Mouse (Mus musculus): Measurements from ENCODE around the gene Tuft1. TPM values are rescaled to one million over a fixed set of nuclear protein-coding genes. Genes with fewer than 3 reads are reported as not detected.

Tuft1 gene
- polyA plus RNA-seq, 1 experiment from 2014 or later = 3.5 TPM

DNA sequence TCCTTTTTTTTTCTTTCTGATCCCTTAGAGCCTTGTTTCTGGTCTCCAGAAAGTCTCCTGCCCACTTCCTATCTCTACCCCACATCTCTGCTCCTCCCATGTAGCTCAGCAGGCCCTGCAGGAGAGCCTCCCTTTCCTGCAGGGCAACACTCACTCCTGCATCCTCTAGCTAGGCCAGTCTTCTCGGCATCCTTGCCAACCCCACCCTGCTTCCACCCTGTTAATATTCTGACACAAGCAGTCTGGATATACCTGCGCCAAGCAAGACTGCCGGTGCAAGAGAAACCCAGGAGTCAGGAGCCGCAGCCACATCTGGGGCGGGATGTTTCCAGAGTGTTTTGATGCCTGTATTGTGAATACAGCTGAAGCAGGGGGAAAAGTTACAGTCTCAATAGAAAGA, 46.8 kb downstream of the Tuft1 start:
- no peak for ATAC-seq (ENCODE audit: low FRiP score, low read depth)
- H3K27me3 ChIP-seq (replicated peaks) = no peaks in the 10 kb centered on the region
- H3K4me3 ChIP-seq = no peak overlapping the region
- H3K4me2 ChIP-seq (replicated peaks) = no peak overlapping the region
- no peak overlapping the region for H3K9ac ChIP-seq
- no peaks in the 10 kb centered on the region for H3K9me3 ChIP-seq
- no peak overlapping the region for H3K27ac ChIP-seq
- H3K36me3 ChIP-seq = no peaks in the 10 kb centered on the region
- WGBS = 82% methylated on average over 5 of the region's 5 CpGs
- no peaks in the 10 kb centered on the region for H3K4me1 ChIP-seq

DNA sequence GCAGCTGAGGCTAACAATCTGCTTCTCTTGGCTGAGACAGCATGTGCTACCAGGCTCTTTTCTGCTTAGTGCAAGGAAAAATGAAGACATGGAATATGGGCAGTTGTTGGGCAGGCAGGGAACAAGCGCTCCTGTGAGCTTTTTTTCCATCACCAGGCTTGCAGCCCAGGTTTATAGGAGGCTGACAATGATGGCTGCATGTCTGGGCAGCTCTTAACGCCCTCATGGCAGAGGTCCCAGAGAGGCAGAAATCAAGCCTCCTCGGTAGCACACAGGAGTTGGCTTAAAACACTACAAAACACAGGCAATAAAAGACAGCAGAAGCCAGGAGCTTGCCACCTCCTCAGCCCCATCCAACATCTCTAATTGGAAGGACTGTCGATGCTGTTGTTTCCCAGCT, 47.3 kb downstream of the Tuft1 start:
- 49% methylated on average over 4 of the region's 4 CpGs for WGBS
- Histone ChIP-seq H3K27ac (no peak overlapping the region), H3K36me3 (no peaks in the 10 kb centered on the region), H3K4me1 (no peaks in the 10 kb centered on the region), H3K9me3 (no peaks in the 10 kb centered on the region), H3K4me2 (replicated peaks) (no peak overlapping the region), H3K9ac (no peak overlapping the region), H3K4me3 (no peak overlapping the region), H3K27me3 (replicated peaks) (no peaks in the 10 kb centered on the region)
- no peak for ATAC-seq (ENCODE audit: low FRiP score, low read depth)

DNA sequence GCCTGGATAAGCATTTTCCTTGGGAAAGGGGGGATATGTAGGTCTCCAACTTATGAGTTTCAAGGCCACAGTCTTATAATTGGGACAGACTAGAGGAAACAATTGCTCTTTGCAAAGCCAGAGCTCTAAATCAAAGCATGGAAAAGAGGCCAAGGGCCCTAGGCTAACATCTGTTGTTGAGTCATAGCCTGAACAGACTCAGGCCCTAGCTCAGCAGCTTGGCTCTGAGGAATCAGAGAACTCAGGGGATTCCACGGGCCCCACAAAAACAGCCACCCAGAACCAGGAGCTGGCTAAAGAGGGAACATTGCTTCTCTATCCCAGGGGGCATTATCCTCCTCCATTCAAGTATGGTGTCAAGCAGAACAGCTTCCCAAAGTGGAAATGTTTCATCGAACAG, 48.1 kb downstream of the Tuft1 start:
- H3K4me2 ChIP-seq (replicated peaks) = no peak overlapping the region
- no peak overlapping the region for H3K4me3 ChIP-seq
- no peaks in the 10 kb centered on the region for H3K9me3 ChIP-seq
- ATAC-seq (ENCODE audit: low FRiP score, low read depth) = no peak
- no peaks in the 10 kb centered on the region for H3K27me3 ChIP-seq (replicated peaks)
- H3K27ac ChIP-seq = no peak overlapping the region
- 76% methylated on average over 2 of the region's 2 CpGs for WGBS
- H3K36me3 ChIP-seq = no peaks in the 10 kb centered on the region
- no peak overlapping the region for H3K9ac ChIP-seq
- no peaks in the 10 kb centered on the region for H3K4me1 ChIP-seq

DNA sequence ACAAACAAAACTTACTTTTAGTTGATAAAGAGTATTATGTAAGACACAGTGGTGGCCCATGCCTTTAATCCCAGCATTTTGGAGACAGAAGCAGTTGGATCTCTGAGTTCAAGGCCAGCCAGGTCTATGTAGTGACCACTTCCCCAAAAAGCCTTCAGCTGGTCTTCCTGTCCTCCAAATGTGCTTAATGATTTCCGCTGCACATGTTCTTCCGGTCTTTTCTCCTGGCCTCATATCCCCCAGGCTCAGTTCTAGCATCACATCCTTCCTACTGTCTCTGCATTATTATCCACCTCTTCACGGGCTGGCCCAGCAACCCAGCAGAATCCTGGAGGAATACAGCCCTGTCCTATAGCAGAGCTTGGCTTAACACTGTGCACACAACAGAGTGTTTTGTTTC, 49.1 kb downstream of the Tuft1 start:
- Histone ChIP-seq H3K9me3 (no peaks in the 10 kb centered on the region), H3K4me3 (no peak overlapping the region), H3K27me3 (replicated peaks) (no peaks in the 10 kb centered on the region), H3K9ac (no peak overlapping the region), H3K4me1 (no peaks in the 10 kb centered on the region), H3K4me2 (replicated peaks) (no peak overlapping the region), H3K27ac (no peak overlapping the region), H3K36me3 (no peaks in the 10 kb centered on the region)
- WGBS = 93% methylated on average over 3 of the region's 3 CpGs
- no peak for ATAC-seq (ENCODE audit: low FRiP score, low read depth)

DNA sequence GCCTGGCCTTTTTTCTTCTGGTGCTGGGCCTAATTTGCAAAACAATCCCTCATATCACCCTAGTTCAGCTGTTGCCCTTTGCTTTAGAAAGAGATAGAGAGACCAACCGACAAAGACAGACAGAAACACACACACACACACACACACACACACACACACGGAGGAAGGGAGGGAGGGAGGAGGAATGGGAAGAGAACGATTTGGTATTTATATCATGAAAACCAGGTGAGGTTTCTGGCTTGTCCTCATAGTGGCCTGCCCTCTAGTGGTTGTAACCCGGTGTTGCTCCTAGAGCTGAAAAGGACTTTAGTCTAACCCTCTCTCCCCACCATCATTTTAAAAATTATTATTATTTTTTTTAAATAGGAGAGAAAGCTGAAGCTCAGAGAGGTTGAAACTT, 56.7 kb downstream of the Tuft1 start:
- 6% methylated on average over 4 of the region's 4 CpGs for WGBS
- Histone ChIP-seq H3K4me2 (replicated peaks) (no peak overlapping the region), H3K9me3 (no peaks in the 10 kb centered on the region), H3K9ac (no peak overlapping the region), H3K27ac (no peak overlapping the region), H3K4me1 (no peaks in the 10 kb centered on the region), H3K27me3 (replicated peaks) (no peaks in the 10 kb centered on the region), H3K4me3 (no peak overlapping the region), H3K36me3 (no peaks in the 10 kb centered on the region)
- peak; percentile 37; the same call in 1 of the 2 replicates for ATAC-seq (ENCODE audit: low FRiP score, low read depth)

DNA sequence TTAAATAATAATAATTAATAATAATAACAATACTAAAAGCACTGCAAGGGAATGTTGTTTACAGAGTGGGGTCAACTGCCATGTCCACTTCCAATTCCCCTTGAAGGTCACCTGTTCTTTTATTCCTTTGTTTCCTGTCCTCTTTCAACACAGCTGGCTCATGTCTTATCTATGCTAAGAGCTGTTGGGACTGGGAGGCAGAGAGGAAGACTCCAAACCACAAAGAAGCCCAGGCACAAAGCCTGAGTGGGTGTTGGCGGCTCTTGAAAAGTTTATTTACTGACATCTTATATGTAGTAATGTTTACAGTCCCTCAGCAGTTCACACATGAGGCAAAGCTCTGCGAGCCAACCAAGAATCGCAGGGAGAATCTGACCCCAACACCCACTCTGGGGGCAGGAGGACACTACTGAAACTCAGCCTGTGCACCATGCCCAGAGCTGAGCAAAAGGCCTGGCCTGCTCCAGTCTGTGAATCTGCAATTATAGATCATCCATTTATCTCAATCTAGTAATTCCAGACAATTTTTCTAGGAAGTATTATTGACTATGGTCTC, 61.4 kb downstream of the Tuft1 start:
- ATAC-seq (ENCODE audit: low FRiP score, low read depth) = no peak
- peaks cover 5% of the 10 kb centered on the region; the same call in 1 of the 2 replicates for H3K9me3 ChIP-seq
- H3K4me2 ChIP-seq (replicated peaks) = no peak overlapping the region
- H3K27me3 ChIP-seq (replicated peaks) = no peaks in the 10 kb centered on the region
- H3K27ac ChIP-seq = no peak overlapping the region
- WGBS = 89% methylated on average over 3 of the region's 3 CpGs
- no peak overlapping the region for H3K4me3 ChIP-seq
- no peak overlapping the region for H3K9ac ChIP-seq
- H3K36me3 ChIP-seq = no peaks in the 10 kb centered on the region
- no peaks in the 10 kb centered on the region for H3K4me1 ChIP-seq

DNA sequence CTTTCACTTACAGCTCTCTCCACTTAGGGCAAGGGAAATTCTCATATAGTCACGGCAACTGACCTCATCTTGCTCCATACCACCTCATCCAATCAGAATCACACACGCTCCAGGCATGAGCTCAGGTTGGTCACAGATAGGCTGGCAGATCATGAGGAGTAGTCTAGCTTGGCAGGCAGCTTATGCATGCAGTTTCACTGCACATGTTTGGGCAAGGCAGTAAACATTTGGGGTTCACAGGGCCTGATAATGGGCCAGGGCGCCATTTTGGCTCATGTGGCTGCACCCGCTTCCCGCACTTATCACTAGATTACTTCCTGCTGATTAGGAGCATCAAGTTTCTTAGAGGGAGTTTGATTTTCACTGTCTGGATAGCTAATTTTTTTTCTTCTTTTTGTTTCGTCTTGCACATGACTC, 62.8 kb downstream of the Tuft1 start:
- no peaks in the 10 kb centered on the region for H3K4me1 ChIP-seq
- no peak overlapping the region for H3K4me2 ChIP-seq (replicated peaks)
- WGBS = 90% methylated on average over 6 of the region's 6 CpGs
- H3K9ac ChIP-seq = no peak overlapping the region
- H3K27ac ChIP-seq = no peak overlapping the region
- H3K4me3 ChIP-seq = no peak overlapping the region
- peaks cover 9% of the 10 kb centered on the region; the same call in 1 of the 2 replicates for H3K9me3 ChIP-seq
- no peak for ATAC-seq (ENCODE audit: low FRiP score, low read depth)
- H3K36me3 ChIP-seq = no peaks in the 10 kb centered on the region
- H3K27me3 ChIP-seq (replicated peaks) = no peaks in the 10 kb centered on the region

DNA sequence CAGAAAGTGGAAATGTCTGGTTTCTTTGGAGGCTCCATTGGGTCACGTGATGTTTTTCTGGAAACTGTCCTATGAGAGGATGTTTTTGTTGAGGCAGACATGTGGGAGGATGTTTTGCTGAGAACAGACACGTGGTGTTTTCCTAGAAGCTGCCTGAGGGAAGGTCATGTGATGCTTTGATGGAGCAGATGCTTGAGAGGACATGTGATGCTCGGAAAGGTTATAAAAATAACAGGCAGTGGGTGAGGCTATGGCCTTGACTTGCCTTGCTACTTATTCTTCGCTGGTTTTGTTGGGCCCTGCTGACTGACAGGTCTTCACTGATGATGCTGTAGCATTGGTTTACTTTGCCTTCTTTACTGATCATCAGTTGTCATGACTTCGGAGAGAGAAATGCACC, 67.6 kb downstream of the Tuft1 start:
- H3K36me3 ChIP-seq = no peaks in the 10 kb centered on the region
- no peaks in the 10 kb centered on the region for H3K27me3 ChIP-seq (replicated peaks)
- no peak for ATAC-seq (ENCODE audit: low FRiP score, low read depth)
- no peak overlapping the region for H3K9ac ChIP-seq
- 87% methylated on average over 5 of the region's 5 CpGs for WGBS
- H3K4me3 ChIP-seq = no peak overlapping the region
- no peak overlapping the region for H3K27ac ChIP-seq
- H3K9me3 ChIP-seq = peaks cover 10% of the 10 kb centered on the region; the same call in 1 of the 2 replicates
- H3K4me2 ChIP-seq (replicated peaks) = no peak overlapping the region
- H3K4me1 ChIP-seq = no peaks in the 10 kb centered on the region

DNA sequence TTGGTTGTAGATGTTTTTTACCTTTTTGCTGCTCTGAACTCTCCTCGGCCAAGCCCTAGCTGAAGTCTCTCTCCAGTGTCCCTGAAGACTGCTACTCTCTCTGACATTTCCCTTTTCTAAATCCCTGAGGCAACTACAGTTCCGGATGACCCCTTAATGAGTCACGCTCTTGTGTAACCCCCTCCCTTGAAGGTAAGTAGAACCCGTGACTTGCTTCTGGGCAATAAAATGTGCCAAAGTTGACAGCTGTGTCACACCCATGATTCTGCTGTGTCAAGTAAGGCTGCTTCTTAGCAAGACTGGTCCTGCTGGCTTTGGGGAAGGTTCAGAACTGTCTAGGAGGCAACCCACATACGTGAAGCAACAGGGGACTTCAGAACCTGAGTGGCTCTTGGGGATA, 70.7 kb downstream of the Tuft1 start:
- Histone ChIP-seq H3K4me1 (no peaks in the 10 kb centered on the region), H3K9ac (no peak overlapping the region), H3K4me3 (no peak overlapping the region), H3K9me3 (0 out of 2 replicates have a peak, but pooled peaks cover 5% of the 10 kb centered on the region), H3K4me2 (replicated peaks) (no peak overlapping the region), H3K36me3 (no peaks in the 10 kb centered on the region), H3K27me3 (replicated peaks) (no peaks in the 10 kb centered on the region), H3K27ac (no peak overlapping the region)
- ATAC-seq (ENCODE audit: low FRiP score, low read depth) = no peak
- WGBS = 69% methylated on average over 5 of the region's 5 CpGs

DNA sequence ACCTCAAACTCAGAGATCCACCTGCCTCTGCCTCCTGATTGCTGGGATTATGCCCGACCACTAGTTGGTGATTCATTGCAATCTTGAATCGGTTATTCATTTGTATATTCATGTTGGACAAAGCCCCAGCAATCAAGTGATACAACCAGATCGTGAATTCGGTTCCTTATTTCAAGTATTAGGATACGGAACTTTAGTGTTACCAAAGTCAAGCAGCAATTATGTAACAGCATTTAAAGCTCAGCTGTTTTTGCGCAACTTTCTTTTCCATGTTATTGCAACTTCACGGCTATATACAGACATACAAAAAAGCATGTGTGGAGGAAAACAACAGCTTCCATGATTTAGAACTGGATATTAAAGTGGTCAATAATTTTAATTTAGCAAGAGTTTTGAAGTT, 75.7 kb downstream of the Tuft1 start:
- no peak for ATAC-seq (ENCODE audit: low FRiP score, low read depth)
- Histone ChIP-seq H3K36me3 (no peaks in the 10 kb centered on the region), H3K27me3 (replicated peaks) (no peaks in the 10 kb centered on the region), H3K4me3 (0 out of 2 replicates have a peak overlapping the region, but pooled peaks have one; percentile 88), H3K9ac (no peak overlapping the region), H3K4me1 (peaks cover 19% of the 10 kb centered on the region), H3K27ac (no peak overlapping the region), H3K9me3 (no peaks in the 10 kb centered on the region), H3K4me2 (replicated peaks) (no peak overlapping the region)
- 75% methylated on average over 7 of the region's 7 CpGs for WGBS

DNA sequence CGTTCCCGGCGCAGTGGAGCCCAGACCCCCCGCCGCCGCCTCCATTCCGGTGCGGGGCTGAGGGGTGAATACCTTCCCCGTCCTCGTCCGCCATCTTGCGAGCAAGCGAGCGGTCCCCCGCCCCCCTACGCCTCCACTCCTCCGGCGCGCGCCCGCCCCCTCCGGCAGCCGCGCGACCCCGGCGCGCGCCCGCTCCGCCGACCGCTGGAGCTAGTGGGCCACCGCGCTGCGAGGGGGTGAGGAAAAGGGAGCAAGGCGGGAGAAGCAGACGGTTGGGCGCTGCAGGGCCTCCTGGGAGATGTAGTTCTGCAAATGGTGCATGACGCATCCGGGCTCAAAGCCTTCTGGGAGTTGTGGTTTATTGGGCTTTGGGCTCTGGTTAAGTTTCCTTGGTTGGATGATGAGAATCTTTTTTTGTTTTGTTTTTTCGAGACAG, 76.2 kb downstream of the Tuft1 start, which contains the start of gene Snx27:
TSS of gene Snx27 (minus strand) at position 261 of the 436 bp plus-strand sequence.
- Histone ChIP-seq H3K27me3 (replicated peaks) (no peaks in the 10 kb centered on the region), H3K9ac (peak within 1 kb of the TSS; percentile 88), H3K9me3 (no peaks in the 10 kb centered on the region), H3K36me3 (no peaks in the 10 kb centered on the region), H3K4me2 (replicated peaks) (peak within 1 kb of the TSS; percentile 89), H3K27ac (peak within 1 kb of the TSS; percentile 80), H3K4me1 (peaks cover 19% of the 10 kb centered on the region), H3K4me3 (peak within 1 kb of the TSS; percentile 88)
- peak; percentile 99 for ATAC-seq (ENCODE audit: low FRiP score, low read depth)
- 1% methylated on average over 40 of the region's 42 CpGs for WGBS

DNA sequence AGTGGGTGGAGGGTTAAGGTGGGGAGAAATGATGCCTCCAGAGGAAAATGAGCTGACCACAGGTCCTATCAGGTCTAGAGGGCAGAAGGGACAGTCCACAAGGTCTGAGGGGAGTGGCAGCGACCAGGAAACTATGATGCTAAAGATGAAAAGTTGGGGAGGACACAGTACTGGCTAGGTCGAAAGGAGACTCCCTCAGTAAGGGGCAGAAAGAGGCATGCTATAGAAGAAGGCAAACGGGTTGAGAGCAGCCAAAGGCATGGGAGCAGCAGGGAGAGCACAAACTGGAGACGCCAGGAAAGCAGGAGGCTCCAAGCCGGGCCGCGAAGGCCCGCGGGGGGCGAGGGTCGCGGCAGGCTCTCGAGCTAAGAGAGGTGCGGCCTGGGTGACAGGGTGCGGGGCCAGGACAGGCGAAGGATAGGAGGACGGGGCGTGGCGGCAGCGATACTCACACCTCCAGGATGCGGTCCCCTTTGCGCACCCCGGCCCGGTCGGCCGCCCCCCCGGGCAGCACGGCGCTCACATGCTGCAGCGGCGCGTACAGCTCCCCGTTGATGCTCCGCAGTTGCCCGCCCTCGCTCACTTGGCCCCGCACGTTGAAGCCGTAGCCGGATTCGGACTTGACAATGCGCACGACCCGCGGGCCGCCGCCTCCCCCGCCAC, 76.7 kb downstream of the Tuft1 start:
- H3K9ac ChIP-seq = peak overlapping the region; percentile 88

More for the DNA sequence above, 76.7 kb downstream of the Tuft1 start:
- WGBS = under 1% methylated on average over 47 of the region's 48 CpGs
- Histone ChIP-seq H3K4me1 (peaks cover 19% of the 10 kb centered on the region), H3K36me3 (no peaks in the 10 kb centered on the region), H3K4me2 (replicated peaks) (peak overlapping the region; percentile 89), H3K27ac (peak overlapping the region; percentile 80), H3K4me3 (peak overlapping the region; percentile 88), H3K9me3 (no peaks in the 10 kb centered on the region), H3K27me3 (replicated peaks) (no peaks in the 10 kb centered on the region)
- peak; percentile 83 for ATAC-seq (ENCODE audit: low FRiP score, low read depth)
